Mouse (Mus musculus): ENCODE measurements around the gene Gm4737. TPM values are rescaled to one million over a fixed set of nuclear protein-coding genes. Genes with fewer than 3 reads are reported as not detected.
"Not testable (repeated sequence)": the region's sequence is repeated elsewhere in the genome, so short reads cannot be mapped to it uniquely, and the experiment has no call there.

Gene Gm4737
- 4.7 and 5.8 TPM in 2 replicates for polyA plus RNA-seq (2015; fragmentation: Nextera tagmentation; extraction: Ambion mirVana)

DNA sequence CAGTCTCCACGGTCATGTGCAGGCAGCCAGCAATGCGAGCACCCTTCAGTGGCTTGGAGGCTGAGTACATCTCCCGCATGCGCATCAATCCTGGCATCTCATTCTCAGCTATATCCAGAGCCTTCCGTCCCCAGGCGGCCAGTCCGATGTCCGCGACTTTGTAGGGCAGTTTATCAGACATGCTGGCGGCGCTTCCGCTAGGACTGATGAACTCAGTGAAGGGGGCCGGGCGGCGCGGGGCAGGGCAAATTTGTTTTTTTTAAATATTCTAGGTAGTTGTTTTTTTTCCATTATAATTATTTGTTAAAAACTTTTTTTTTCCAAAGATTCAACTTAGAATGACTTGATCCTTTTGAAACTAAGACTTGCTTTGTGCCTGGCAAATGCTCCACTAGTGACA is at the start of gene Gm4737:
TSS of gene Gm4737 (minus strand) at position 246 of the 400 bp plus-strand sequence.
- not testable (repeated sequence) for ATAC-seq; H3K27me3 ChIP-seq (replicated peaks); H3K9me3 ChIP-seq; H3K36me3 ChIP-seq; H3K4me3 ChIP-seq (replicated peaks); H3K4me2 ChIP-seq (replicated peaks); H3K4me1 ChIP-seq (replicated peaks); H3K9ac ChIP-seq; H3K27ac ChIP-seq
- 97% methylated on average over 12 of the region's 16 CpGs for WGBS

DNA sequence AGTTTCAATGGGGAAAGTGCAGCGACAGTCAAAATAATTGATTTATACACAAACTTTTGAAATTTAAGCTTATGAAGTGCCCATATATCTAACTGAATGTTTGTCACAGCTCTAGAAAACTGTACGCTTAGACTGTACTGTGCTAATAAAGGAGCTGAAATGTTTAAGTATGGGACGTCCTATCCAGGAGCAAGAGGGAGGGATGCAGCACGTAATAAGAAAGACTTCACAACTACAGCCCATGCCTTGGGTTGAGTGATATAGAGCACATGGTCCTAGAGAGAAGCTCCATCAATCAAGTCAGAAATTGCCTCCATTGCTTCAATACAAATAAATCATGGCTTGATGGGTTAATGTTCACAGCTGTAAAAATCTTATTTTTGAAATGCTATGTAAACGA is 40.9 kb upstream of the Gm4737 start:
- Histone ChIP-seq H3K9ac (no peak overlapping the region), H3K9me3 (no peaks in the 10 kb centered on the region), H3K4me2 (replicated peaks) (no peak overlapping the region), H3K4me1 (replicated peaks) (no peaks in the 10 kb centered on the region), H3K4me3 (replicated peaks) (no peak overlapping the region), H3K27me3 (replicated peaks) (no peaks in the 10 kb centered on the region), H3K36me3 (no peaks in the 10 kb centered on the region), H3K27ac (no peak overlapping the region)
- no peak for ATAC-seq
- WGBS, result 68% methylated on average over 5 of the region's 5 CpGs

DNA sequence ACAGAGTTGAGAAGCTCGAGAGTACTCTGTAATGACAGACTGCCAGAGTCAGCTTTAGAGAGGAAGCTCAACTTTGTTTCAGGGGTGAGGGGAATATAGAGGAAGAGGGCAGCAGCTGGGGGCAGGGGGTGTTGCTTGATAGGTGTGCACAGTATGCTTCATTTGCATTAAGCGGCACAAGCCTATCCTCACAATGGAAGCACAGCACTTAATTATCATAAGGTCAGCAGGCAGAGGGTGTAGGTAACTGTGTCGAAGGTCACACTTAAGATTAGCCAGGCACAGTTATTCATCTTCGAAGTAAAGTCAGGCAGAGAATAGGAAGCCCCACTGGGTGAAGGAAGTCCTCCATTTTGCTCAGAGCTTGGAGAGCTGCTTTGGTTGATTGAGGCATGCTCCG is 28.2 kb upstream of the Gm4737 start:
- Histone ChIP-seq H3K4me3 (replicated peaks) (no peak overlapping the region), H3K9ac (no peak overlapping the region), H3K9me3 (no peaks in the 10 kb centered on the region), H3K4me2 (replicated peaks) (no peak overlapping the region), H3K36me3 (no peaks in the 10 kb centered on the region), H3K27me3 (replicated peaks) (no peaks in the 10 kb centered on the region), H3K4me1 (replicated peaks) (no peaks in the 10 kb centered on the region), H3K27ac (no peak overlapping the region)
- 89% methylated on average over 5 of the region's 5 CpGs for WGBS
- no peak for ATAC-seq

DNA sequence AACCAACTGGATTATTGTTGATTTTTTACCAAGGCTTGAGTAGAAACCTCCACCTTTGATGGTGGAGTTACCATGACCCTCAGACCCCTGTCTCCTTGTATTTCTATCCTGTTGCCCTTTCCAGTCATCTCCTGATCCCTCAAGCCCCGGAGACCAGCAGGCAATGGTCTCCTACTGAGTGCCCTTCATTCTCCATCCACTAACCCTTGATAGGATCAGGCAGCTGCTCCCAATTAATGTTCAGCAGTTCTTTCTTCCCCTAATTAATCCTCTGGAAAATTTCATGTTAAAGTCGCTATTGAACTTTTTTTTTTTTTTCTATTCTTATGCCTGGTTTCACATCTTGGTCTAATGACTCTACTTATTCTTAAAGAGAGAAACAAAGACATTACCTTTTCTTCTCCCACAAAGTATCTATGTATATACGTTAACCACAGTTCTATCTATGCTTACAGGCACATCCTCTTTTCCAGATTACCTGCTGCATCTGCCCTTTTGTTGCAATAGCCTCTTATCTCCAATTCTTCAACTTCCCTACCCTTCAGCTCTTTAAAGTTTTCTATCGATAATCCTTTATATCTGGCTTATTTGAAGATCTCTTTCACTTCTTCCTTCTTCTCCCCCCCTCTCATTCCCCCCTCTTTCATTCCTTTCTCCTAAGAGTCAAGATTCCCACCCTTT is 23.4 kb upstream of the Gm4737 start:
- ATAC-seq, result no peak
- Histone ChIP-seq H3K9ac (no peak overlapping the region), H3K36me3 (no peaks in the 10 kb centered on the region), H3K4me1 (replicated peaks) (no peaks in the 10 kb centered on the region), H3K4me3 (replicated peaks) (no peak overlapping the region), H3K4me2 (replicated peaks) (no peak overlapping the region), H3K9me3 (no peaks in the 10 kb centered on the region), H3K27ac (no peak overlapping the region), H3K27me3 (replicated peaks) (no peaks in the 10 kb centered on the region)
- 83% methylated on average over 4 of the region's 4 CpGs for WGBS

DNA sequence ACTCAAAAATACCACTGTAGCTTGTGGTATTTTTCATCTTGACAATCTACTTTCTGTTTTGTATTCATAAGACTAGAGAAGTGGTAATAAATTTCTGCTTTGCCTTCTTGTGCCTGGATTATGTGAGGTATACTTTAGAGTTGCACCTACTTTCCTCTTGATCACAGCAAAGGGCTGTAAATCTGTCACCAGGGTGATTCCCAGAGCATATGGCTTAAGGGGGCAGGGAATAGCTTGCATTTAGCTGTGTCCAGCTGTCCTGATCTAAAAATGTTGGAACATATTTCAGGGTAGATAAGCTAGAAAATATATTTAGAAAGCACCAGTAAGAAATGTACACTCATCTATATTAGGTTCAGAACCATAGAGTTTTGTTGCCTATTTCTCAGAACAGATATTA is 18.2 kb upstream of the Gm4737 start:
- no peak overlapping the region for H3K4me2 ChIP-seq (replicated peaks)

DNA sequence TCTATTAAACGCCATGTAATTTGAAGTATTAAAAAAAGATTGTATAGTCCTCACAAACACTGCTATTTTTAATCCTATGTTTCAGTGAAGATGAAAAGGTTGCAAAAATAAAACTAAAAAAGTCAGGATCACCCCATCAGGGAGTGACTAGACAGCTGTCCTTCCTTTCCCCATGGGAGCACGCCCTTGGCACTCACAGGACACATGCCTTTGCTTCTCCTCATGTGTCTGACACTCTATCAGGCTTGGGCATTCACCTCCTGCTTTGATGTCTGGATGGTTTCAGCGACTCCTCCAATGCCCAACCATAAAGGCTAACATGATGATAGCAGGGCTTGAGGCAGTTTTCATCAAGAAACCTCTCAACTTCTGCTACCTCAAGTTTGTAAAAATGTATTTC is 12.1 kb upstream of the Gm4737 start:
- no peak overlapping the region for H3K9ac ChIP-seq
- no peaks in the 10 kb centered on the region for H3K27me3 ChIP-seq (replicated peaks)
- H3K9me3 ChIP-seq, result no peaks in the 10 kb centered on the region
- WGBS, result 75% methylated on average over 3 of the region's 3 CpGs
- no peaks in the 10 kb centered on the region for H3K4me1 ChIP-seq (replicated peaks)
- H3K36me3 ChIP-seq, result no peaks in the 10 kb centered on the region
- H3K4me2 ChIP-seq (replicated peaks), result no peak overlapping the region
- H3K4me3 ChIP-seq (replicated peaks), result no peak overlapping the region
- ATAC-seq, result no peak
- no peak overlapping the region for H3K27ac ChIP-seq

More for the DNA sequence above, 18.2 kb upstream of the Gm4737 start:
- ATAC-seq, result no peak
- no peak overlapping the region for H3K27ac ChIP-seq
- no peaks in the 10 kb centered on the region for H3K9me3 ChIP-seq
- no peaks in the 10 kb centered on the region for H3K36me3 ChIP-seq
- no peak overlapping the region for H3K9ac ChIP-seq
- no peaks in the 10 kb centered on the region for H3K27me3 ChIP-seq (replicated peaks)
- no peaks in the 10 kb centered on the region for H3K4me1 ChIP-seq (replicated peaks)
- H3K4me3 ChIP-seq (replicated peaks), result no peak overlapping the region

DNA sequence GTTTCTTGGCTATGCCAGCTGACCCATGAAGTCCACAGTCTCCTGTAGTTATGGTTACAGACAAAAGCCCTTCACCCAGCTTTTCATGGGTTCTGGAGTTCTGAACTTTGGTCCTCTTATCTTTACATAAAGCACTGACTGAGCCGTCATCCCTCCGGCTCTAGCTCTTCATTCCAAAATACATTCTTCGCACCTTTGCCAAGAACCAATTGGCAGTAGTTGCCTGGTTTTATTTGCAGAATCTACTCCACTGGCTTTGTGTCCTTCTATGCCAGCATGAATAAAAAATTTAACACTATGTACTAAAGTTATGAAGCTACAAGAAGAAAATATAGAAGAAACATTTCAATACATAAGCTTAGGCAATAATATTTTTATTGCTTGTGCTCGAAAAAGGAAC is 10.4 kb upstream of the Gm4737 start:
- WGBS, result 73% methylated on average over 4 of the region's 4 CpGs
- ATAC-seq, result no peak
- Histone ChIP-seq H3K4me3 (replicated peaks) (no peak overlapping the region), H3K36me3 (no peaks in the 10 kb centered on the region), H3K4me1 (replicated peaks) (no peaks in the 10 kb centered on the region), H3K27me3 (replicated peaks) (no peaks in the 10 kb centered on the region), H3K9me3 (no peaks in the 10 kb centered on the region), H3K9ac (no peak overlapping the region), H3K27ac (no peak overlapping the region), H3K4me2 (replicated peaks) (no peak overlapping the region)

DNA sequence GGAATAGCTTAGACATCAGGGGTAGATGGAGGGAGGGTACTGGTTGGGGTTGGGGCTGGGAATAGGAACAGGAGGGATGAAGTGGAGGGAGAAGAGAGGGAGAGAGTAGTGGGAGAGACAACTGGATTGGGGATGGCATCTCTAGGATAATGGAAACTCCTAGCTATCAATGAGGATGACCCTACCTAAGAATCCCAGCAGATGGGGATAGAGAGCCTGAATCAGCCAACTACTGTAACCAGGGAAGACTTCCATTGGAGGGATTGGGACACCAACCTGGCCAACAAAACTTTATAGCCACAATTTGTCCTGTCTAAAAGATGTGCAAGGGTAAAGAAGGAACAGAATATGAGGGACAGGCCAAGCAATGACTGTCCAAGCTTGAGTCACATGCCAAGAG is 3.7 kb downstream of the Gm4737 start:
- Histone ChIP-seq H3K36me3 (no peaks in the 10 kb centered on the region), H3K27me3 (replicated peaks) (no peaks in the 10 kb centered on the region), H3K9me3 (no peaks in the 10 kb centered on the region), H3K4me2 (replicated peaks) (no peak overlapping the region), H3K4me3 (replicated peaks) (no peak overlapping the region), H3K9ac (no peak overlapping the region), H3K27ac (no peak overlapping the region), H3K4me1 (replicated peaks) (no peaks in the 10 kb centered on the region)
- ATAC-seq, result no peak

DNA sequence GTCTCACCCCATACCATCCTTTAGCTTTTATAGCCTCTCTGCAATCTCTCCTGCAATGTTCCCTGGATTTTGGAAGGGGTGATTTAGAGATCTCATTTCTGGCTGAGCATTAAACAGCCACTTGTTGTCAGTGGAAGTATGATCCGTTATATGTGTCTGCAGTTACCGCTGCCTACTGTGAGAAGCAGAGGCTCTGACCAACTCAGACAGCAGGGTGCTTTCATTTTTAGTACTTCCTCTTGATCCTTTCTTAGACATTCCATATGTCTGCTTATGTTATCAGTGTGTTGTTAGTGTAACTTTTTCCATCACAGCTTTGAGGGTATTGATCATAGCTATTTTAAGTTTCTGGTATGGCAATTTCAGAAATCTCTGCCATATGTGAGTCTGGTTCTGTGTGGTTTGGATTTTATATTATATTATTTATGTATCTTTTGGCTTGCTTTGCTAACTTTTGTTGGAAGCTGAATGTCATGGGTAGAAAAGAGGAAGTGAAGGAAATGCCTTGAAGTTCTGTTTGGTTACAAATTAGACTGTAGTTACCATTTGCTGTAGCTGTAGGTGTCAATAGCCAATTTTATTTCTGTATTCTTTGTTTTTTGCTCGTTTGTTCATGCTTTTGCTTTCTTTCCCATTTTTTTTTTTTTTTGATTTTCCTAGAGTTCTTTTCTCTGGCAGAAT is 6.1 kb downstream of the Gm4737 start:
- Histone ChIP-seq H3K27ac (no peak overlapping the region), H3K27me3 (replicated peaks) (no peaks in the 10 kb centered on the region), H3K4me1 (replicated peaks) (no peaks in the 10 kb centered on the region), H3K4me2 (replicated peaks) (no peak overlapping the region), H3K36me3 (no peaks in the 10 kb centered on the region), H3K4me3 (replicated peaks) (no peak overlapping the region), H3K9me3 (no peaks in the 10 kb centered on the region), H3K9ac (no peak overlapping the region)
- ATAC-seq, result no peak
- WGBS, result 61% methylated on average over 3 of the region's 3 CpGs

DNA sequence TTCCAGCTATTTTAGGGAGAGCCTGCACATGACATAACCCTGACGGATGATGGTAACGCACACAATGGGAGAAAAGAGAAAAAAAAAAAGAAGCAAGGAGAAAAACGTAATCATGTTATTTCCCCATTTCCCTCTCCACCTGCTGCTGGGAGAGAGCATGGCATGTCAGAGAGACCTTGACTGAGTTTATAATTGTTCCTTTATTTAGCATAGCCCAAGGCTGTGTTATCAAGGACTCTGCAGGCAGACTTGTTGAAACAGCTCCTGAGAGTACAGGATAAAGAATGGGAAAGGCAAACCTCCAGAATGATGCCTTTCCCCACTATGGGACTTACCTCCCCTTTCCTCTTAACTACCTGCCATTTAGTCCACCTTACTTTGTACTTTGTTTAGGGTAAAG is 7.9 kb downstream of the Gm4737 start:
- no peak overlapping the region for H3K4me2 ChIP-seq (replicated peaks)
- no peaks in the 10 kb centered on the region for H3K27me3 ChIP-seq (replicated peaks)
- 71% methylated on average over 3 of the region's 3 CpGs for WGBS
- ATAC-seq, result no peak
- H3K27ac ChIP-seq, result no peak overlapping the region
- H3K9ac ChIP-seq, result no peak overlapping the region
- no peaks in the 10 kb centered on the region for H3K36me3 ChIP-seq
- H3K9me3 ChIP-seq, result no peaks in the 10 kb centered on the region
- H3K4me1 ChIP-seq (replicated peaks), result no peaks in the 10 kb centered on the region
- H3K4me3 ChIP-seq (replicated peaks), result no peak overlapping the region

DNA sequence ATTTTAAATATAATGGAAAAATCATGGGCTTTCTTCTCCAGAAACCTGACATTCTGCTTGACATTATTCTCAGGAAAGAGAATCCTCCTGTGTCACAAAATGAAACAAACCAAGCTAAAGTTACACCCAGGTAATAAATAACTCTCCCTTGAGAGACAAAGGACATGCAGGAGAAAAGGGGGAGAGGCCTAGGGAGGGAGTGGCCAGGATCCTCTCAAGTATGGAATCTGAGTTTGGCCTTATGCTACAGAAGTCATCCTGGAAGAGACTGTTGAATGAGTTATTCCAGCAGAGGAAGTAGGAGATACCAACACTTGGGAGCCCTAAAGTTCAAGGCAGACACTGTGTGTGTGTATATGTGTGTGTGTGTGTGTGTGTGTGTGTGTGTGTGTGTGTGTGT is 32.6 kb downstream of the Gm4737 start:
- no peak overlapping the region for H3K4me3 ChIP-seq (replicated peaks)
- H3K27ac ChIP-seq, result no peak overlapping the region
- no peaks in the 10 kb centered on the region for H3K9me3 ChIP-seq
- H3K9ac ChIP-seq, result no peak overlapping the region
- no peak overlapping the region for H3K4me2 ChIP-seq (replicated peaks)
- no peaks in the 10 kb centered on the region for H3K36me3 ChIP-seq
- ATAC-seq, result 0 out of 2 replicates have a peak, but pooled peaks have one; percentile 55
- H3K4me1 ChIP-seq (replicated peaks), result no peaks in the 10 kb centered on the region
- H3K27me3 ChIP-seq (replicated peaks), result no peaks in the 10 kb centered on the region

DNA sequence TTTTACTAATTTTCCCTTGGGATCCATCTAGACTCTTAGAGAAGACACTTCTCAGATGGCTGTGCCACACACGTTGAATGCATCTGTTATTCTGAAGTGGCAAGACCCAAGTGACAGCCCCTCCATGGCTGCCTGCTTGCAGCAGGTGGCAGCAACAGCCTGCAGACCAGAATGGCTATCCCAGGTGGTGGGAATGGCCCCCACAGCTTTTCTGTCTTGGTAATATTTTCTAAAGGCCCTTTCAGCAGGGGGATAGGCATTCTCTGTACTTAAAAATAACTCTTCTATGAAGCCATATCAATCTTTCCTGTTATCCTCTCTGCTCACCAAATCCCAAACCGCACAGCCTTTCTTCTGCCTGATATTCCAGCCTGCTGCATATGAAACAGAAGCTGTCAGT is 33.5 kb downstream of the Gm4737 start:
- H3K9me3 ChIP-seq, result no peaks in the 10 kb centered on the region
- WGBS, result 19% methylated on average over 2 of the region's 2 CpGs
- no peak; the same call in 1 of the 2 replicates for ATAC-seq

DNA sequence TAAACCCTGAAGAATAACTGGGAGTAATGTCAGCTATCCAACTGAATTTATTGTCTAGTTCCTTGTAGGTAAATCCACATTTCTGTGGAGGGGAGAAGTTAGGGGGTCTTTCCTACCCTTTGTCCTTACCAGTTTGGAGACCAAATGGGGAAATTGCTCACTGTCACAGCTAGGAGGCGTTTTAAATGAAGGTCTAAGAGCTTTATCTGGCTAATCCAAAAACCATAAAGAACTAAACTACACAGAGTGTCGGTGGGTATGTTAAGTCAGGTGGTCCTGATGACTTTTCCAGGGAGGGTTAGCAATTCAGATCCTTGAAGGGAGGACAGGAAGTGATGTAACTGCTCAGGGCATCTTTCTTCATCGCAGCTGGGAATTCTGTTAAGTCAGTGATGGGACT is 34.3 kb downstream of the Gm4737 start:
- Histone ChIP-seq H3K27me3 (replicated peaks) (no peaks in the 10 kb centered on the region), H3K9ac (no peak overlapping the region), H3K4me3 (replicated peaks) (no peak overlapping the region), H3K9me3 (no peaks in the 10 kb centered on the region), H3K4me1 (replicated peaks) (no peaks in the 10 kb centered on the region), H3K4me2 (replicated peaks) (no peak overlapping the region), H3K36me3 (no peaks in the 10 kb centered on the region), H3K27ac (no peak overlapping the region)
- WGBS, result 64% methylated on average over 3 of the region's 3 CpGs
- ATAC-seq, result no peak

More for the DNA sequence above, 33.5 kb downstream of the Gm4737 start:
- H3K4me2 ChIP-seq (replicated peaks), result no peak overlapping the region
- no peak overlapping the region for H3K4me3 ChIP-seq (replicated peaks)
- no peak overlapping the region for H3K27ac ChIP-seq
- no peaks in the 10 kb centered on the region for H3K36me3 ChIP-seq
- no peaks in the 10 kb centered on the region for H3K4me1 ChIP-seq (replicated peaks)
- H3K27me3 ChIP-seq (replicated peaks), result no peaks in the 10 kb centered on the region
- H3K9ac ChIP-seq, result no peak overlapping the region

All from intestine, embryonic 15.5 days (tissue).